Mouse (Mus musculus): ENCODE measurements around the gene Pdha1. TPM values are rescaled to one million over a fixed set of nuclear protein-coding genes. Genes with fewer than 3 reads are reported as not detected.

The Pdha1 gene
- polyA plus RNA-seq, 1 experiment = 0.74 TPM

GRCm38 (mm10) chrX:160137177-160137860 lies 894 bp downstream of the Pdha1 start:
- peaks cover 19% of the 10 kb centered on the region for H3K4me1 ChIP-seq (ENCODE audit: control insufficient read depth)
- H3K9me3 ChIP-seq (ENCODE audit: control insufficient read depth, low read length) = no peaks in the 10 kb centered on the region; the same call in 1 of the 2 replicates
- no peaks in the 10 kb centered on the region for H3K27me3 ChIP-seq (ENCODE audit: control insufficient read depth)
- peaks cover 3% of the 10 kb centered on the region for H3K36me3 ChIP-seq (ENCODE audit: control insufficient read depth)
- TF ChIP-seq TAL1 (IDR thresholded peaks at IDR 0.05; ENCODE audit: low read length) = no peak
- H3K4me3 ChIP-seq (replicated peaks) = peak overlapping the region; percentile 84

- no peak for TF ChIP-seq GATA1 (IDR thresholded peaks at IDR 0.05; ENCODE audit: low read length)
- TF ChIP-seq TAL1 (IDR thresholded peaks at IDR 0.05; ENCODE audit: low read length) = no peak
- Histone ChIP-seq H3K4me3 (replicated peaks) (peak overlapping the region; percentile 84), H3K36me3 (ENCODE audit: control insufficient read depth) (peaks cover 11% of the 10 kb centered on the region), H3K9me3 (ENCODE audit: control insufficient read depth, low read length) (no peaks in the 10 kb centered on the region; the same call in 1 of the 2 replicates), H3K27me3 (ENCODE audit: control insufficient read depth) (no peaks in the 10 kb centered on the region), H3K4me1 (ENCODE audit: control insufficient read depth) (peaks cover 19% of the 10 kb centered on the region)
These were observed 2.1 kb downstream of the Pdha1 start for GRCm38 (mm10) chrX:160136153-160136552.

- H3K4me3 ChIP-seq (replicated peaks) = peak overlapping the region; percentile 84
- peaks cover 14% of the 10 kb centered on the region for H3K36me3 ChIP-seq (ENCODE audit: control insufficient read depth)
- no peaks in the 10 kb centered on the region; the same call in 1 of the 2 replicates for H3K9me3 ChIP-seq (ENCODE audit: control insufficient read depth, low read length)
- TF ChIP-seq TAL1 (IDR thresholded peaks at IDR 0.05; ENCODE audit: low read length) (no peak), GATA1 (IDR thresholded peaks at IDR 0.05; ENCODE audit: low read length) (no peak)
- no peaks in the 10 kb centered on the region for H3K27me3 ChIP-seq (ENCODE audit: control insufficient read depth)
- H3K4me1 ChIP-seq (ENCODE audit: control insufficient read depth) = peaks cover 19% of the 10 kb centered on the region
These were observed 2.5 kb downstream of the Pdha1 start for GRCm38 (mm10) chrX:160135719-160136118.

- Histone ChIP-seq H3K9me3 (ENCODE audit: control insufficient read depth, low read length) (no peaks in the 10 kb centered on the region; the same call in 1 of the 2 replicates), H3K36me3 (ENCODE audit: control insufficient read depth) (peaks cover 24% of the 10 kb centered on the region), H3K4me3 (replicated peaks) (no peak overlapping the region), H3K4me1 (ENCODE audit: control insufficient read depth) (peaks cover 19% of the 10 kb centered on the region), H3K27me3 (ENCODE audit: control insufficient read depth) (no peaks in the 10 kb centered on the region)
- no peak for TF ChIP-seq TAL1 (IDR thresholded peaks at IDR 0.05; ENCODE audit: low read length)
- TF ChIP-seq GATA1 (IDR thresholded peaks at IDR 0.05; ENCODE audit: low read length) = no peak
These were observed 3.9 kb downstream of the Pdha1 start for GRCm38 (mm10) chrX:160134136-160134843.

- peaks cover 28% of the 10 kb centered on the region for H3K36me3 ChIP-seq (ENCODE audit: control insufficient read depth)
- H3K4me1 ChIP-seq (ENCODE audit: control insufficient read depth) = no peaks in the 10 kb centered on the region
- no peaks in the 10 kb centered on the region for H3K27me3 ChIP-seq (ENCODE audit: control insufficient read depth)
- no peaks in the 10 kb centered on the region for H3K9me3 ChIP-seq (ENCODE audit: control insufficient read depth, low read length)
- TF ChIP-seq TAL1 (IDR thresholded peaks at IDR 0.05; ENCODE audit: low read length) = no peak
- no peak for TF ChIP-seq GATA1 (IDR thresholded peaks at IDR 0.05; ENCODE audit: low read length)
- H3K4me3 ChIP-seq (replicated peaks) = no peak overlapping the region
These were observed 21.6 kb downstream of the Pdha1 start for GRCm38 (mm10) chrX:160116658-160117057.

- peaks cover 23% of the 10 kb centered on the region for H3K36me3 ChIP-seq (ENCODE audit: control insufficient read depth)
- no peaks in the 10 kb centered on the region for H3K4me1 ChIP-seq (ENCODE audit: control insufficient read depth)
- no peaks in the 10 kb centered on the region for H3K27me3 ChIP-seq (ENCODE audit: control insufficient read depth)
- no peaks in the 10 kb centered on the region for H3K9me3 ChIP-seq (ENCODE audit: control insufficient read depth, low read length)
- H3K4me3 ChIP-seq (replicated peaks) = no peak overlapping the region
- TF ChIP-seq GATA1 (IDR thresholded peaks at IDR 0.05; ENCODE audit: low read length) = no peak
These were observed 22.1 kb downstream of the Pdha1 start for GRCm38 (mm10) chrX:160116074-160116473.

- no peak for TF ChIP-seq GATA1 (IDR thresholded peaks at IDR 0.05; ENCODE audit: low read length)
- TF ChIP-seq TAL1 (IDR thresholded peaks at IDR 0.05; ENCODE audit: low read length) = no peak
- peaks cover 4% of the 10 kb centered on the region for H3K36me3 ChIP-seq (ENCODE audit: control insufficient read depth)
- H3K4me1 ChIP-seq (ENCODE audit: control insufficient read depth) = no peaks in the 10 kb centered on the region
- H3K4me3 ChIP-seq (replicated peaks) = no peak overlapping the region
- no peaks in the 10 kb centered on the region for H3K27me3 ChIP-seq (ENCODE audit: control insufficient read depth)
- H3K9me3 ChIP-seq (ENCODE audit: control insufficient read depth, low read length) = no peaks in the 10 kb centered on the region
These were observed 24.4 kb downstream of the Pdha1 start for GRCm38 (mm10) chrX:160113777-160114176.

- Histone ChIP-seq H3K9me3 (ENCODE audit: control insufficient read depth, low read length) (no peaks in the 10 kb centered on the region), H3K4me3 (replicated peaks) (no peak overlapping the region), H3K36me3 (ENCODE audit: control insufficient read depth) (no peaks in the 10 kb centered on the region), H3K27me3 (ENCODE audit: control insufficient read depth) (no peaks in the 10 kb centered on the region), H3K4me1 (ENCODE audit: control insufficient read depth) (no peaks in the 10 kb centered on the region)
- TF ChIP-seq TAL1 (IDR thresholded peaks at IDR 0.05; ENCODE audit: low read length) = no peak
- TF ChIP-seq GATA1 (IDR thresholded peaks at IDR 0.05; ENCODE audit: low read length) = no peak
These were observed 30.4 kb downstream of the Pdha1 start for GRCm38 (mm10) chrX:160107817-160108216.

- TF ChIP-seq TAL1 (IDR thresholded peaks at IDR 0.05; ENCODE audit: low read length) (no peak), GATA1 (IDR thresholded peaks at IDR 0.05; ENCODE audit: low read length) (no peak)
- H3K9me3 ChIP-seq (ENCODE audit: control insufficient read depth, low read length) = no peaks in the 10 kb centered on the region
- no peaks in the 10 kb centered on the region for H3K27me3 ChIP-seq (ENCODE audit: control insufficient read depth)
- H3K36me3 ChIP-seq (ENCODE audit: control insufficient read depth) = no peaks in the 10 kb centered on the region
- no peak overlapping the region for H3K4me3 ChIP-seq (replicated peaks)
- no peaks in the 10 kb centered on the region for H3K4me1 ChIP-seq (ENCODE audit: control insufficient read depth)
These were observed 46.2 kb downstream of the Pdha1 start for GRCm38 (mm10) chrX:160091973-160092372.

Other genes starting within 250 kb of the Pdha1 start
- not detected in 2 replicates for gene Map3k15, start 150.0 kb downstream of the Pdha1 start, polyA plus RNA-seq (2012)